Mouse (Mus musculus): ENCODE data around the gene Tfap2a. TPM values are rescaled to one million over a fixed set of nuclear protein-coding genes. Genes with fewer than 3 reads are reported as not detected.

Gene Tfap2a
- total RNA-seq, 2 experiments from 2014 or later: not detected

DNA sequence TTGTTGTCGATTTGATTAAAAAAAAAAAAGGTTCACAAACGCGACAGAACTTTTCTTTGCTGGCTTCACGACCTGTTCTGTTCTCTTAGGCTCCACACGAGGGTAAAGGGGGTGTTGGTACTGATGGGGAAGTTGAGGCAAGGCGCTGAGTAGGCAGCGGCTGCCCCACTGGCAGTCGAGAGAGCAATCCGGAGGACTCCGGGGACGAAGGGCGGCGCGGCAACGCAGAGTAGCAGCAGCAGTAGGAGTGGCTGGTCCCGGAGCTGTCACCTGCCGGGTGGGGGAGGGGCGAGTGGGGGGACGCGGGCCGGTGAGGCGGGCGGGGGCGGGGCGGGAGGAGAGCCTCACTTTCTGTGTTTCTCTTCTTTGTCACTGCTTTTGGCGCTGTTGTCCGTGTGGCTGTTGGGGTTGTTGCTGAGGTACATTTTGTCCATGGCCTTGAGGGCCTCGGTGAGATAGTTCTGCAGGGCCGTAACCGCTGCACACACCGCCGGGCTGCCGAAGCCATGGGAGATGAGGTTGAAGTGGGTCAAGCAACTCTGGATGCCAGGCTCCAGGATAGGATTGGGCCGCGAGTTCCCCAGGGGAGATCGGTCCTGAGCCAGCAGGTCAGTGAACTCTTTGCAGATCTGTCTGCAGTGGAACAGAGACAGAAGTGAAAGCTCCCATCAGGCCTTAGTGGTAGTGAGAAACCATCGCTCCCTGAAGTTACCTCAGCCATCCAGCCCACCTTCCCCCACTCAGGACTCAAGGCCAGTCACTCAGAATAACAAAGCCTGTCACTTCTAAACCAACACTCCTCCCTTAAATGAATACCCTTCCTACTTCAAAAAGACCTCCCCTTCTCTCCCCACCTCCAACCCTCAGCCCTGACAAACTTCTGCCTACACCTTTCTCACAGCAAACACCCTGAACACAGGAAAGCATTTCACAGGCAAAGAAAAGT is 21.1 kb downstream of the Tfap2a start:
- ATAC-seq (replicated peaks; ENCODE audit: low FRiP score, low TSS enrichment, poor library complexity, severe bottlenecking): no peak

- ATAC-seq (replicated peaks; ENCODE audit: low FRiP score, low TSS enrichment, poor library complexity, severe bottlenecking): no peak
These were observed 23.6 kb downstream of the Tfap2a start for GRCm38 (mm10) chr13:40714531-40714930.

DNA sequence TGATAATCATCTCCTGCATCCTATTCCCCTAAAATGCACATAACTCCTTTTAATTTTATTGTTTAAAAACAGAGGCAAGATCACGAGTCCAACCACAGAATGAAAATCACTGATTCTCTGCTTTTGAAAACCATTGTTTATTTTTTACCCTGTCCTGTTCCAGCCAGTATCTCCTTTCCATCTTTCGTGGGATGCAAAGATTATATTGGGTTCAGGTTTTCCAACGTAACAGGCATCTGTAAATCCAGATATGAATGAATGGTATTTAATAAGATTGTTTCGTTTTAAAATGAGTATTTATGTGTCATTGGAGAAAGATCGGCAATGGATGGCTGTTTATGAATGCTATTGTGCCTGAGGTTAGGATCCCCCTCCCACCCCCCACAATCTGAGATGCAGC is 24.5 kb downstream of the Tfap2a start:
- no peak for ATAC-seq (replicated peaks; ENCODE audit: low FRiP score, low TSS enrichment, poor library complexity, severe bottlenecking)

DNA sequence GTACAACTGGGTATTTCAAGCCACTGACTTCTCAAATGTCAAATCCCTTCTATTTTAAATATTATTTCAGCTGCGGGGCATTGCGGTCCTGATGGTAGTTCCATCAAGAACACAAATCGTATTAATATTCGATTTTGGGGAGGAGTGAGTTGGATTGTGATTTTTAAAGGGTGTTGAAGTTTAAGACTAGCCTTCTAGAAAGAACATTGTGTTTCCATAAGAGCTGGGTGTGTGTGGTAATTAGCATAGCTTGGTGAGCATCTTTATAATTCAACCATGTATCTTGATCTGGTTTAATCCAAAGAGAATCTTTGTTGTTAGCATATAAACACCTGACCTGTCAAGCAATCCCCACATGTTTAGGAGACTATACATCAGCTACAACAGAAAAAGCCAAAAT is 24.9 kb downstream of the Tfap2a start:
- no peak for ATAC-seq (replicated peaks; ENCODE audit: low FRiP score, low TSS enrichment, poor library complexity, severe bottlenecking)

DNA sequence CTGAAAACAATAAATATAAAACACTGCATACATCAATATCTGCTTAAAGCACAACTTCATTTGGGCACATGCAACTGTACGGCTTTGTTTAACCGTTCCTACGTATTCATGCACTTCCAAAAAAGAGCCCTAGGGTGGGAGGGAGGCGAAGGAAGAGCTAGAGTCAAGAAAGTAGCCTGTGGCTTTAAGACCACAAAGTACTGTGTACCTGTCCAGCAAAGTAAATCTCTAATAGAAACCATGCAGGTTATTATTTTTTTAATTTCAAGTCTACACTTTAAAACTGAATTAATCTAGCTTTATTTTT is 25.7 kb downstream of the Tfap2a start:
- ATAC-seq (replicated peaks; ENCODE audit: low FRiP score, low TSS enrichment, poor library complexity, severe bottlenecking): no peak

DNA sequence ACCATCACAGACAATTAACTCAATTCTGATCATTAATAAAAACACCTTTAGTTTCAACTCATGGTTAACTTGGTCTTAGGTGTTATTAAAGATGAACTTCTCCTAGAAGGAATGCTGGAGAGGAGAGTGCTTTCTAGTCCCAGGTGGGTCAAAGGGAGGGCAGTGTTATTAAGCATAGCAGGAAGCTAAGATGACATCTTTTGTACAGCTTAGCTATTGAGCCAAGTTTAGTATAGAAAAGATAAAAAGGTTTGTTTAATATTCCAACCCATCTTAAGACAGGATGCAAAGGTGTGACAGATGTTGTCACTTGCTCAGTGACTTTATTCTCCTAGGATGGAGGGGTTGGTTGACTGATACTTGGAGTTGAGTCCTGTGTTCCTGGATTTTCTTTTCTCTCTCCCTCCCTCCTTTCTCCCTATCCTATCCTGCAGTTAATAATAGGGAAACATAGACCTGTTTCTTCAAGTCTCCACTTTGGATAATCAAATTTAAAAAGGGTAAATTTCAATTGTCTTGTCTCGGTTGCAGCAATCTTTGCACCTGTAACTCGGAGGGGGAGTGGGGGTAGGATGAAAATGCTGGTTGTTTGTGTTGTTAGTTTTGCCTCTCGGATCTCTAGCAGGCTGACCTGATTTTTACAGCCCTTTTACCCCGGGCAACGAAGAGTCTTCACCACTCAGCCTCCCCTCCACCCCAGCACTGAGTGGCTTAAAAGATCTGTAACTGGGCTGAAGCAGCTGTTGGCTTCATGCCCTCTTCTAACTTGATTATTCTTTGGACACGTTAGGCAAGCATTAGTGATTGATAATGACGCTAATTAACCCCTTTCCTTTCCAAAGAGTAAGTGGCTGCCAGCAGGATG is 26.3 kb downstream of the Tfap2a start:
- no peak for ATAC-seq (replicated peaks; ENCODE audit: low FRiP score, low TSS enrichment, poor library complexity, severe bottlenecking)

GRCm38 (mm10) chr13:40710062-40710342 is 28.2 kb downstream of the Tfap2a start:
- ATAC-seq (replicated peaks; ENCODE audit: low FRiP score, low TSS enrichment, poor library complexity, severe bottlenecking): no peak

DNA sequence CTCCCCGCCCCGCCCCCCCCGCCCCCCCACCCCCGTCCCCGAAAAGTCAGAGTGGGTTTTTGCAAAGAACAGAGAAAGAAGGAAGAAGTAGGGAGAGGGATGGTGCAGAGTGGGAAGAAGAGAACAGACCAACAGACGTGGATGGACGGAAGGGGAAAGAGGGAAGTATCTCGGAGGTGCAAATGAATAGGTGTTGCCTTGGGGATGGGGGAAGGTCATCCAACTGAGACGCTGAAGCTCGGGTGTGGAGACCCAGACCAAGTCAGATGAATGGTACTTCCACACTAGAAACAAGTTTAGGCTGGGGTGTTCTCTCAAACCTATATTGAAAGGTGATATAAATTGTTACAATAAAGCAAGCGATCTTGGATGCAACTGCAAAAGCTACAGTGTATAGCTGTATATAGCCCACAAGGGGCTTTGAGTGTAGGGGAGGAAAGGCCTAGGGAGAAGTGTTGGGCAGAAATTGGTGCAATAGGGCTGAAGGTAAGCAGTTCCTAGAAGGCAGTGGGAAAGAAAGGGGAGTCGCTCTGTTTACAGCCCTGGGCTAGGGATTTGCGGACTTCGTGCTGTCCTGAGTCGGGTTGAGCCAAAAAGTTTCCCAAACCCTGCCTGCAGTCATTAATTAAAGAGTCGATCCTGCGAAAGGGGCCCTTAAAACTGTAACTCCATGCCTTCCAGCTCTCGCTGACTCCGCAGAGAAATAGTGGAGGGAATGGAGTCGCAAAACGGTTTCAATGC is 28.7 kb downstream of the Tfap2a start:
- ATAC-seq (replicated peaks; ENCODE audit: low FRiP score, low TSS enrichment, poor library complexity, severe bottlenecking): no peak

DNA sequence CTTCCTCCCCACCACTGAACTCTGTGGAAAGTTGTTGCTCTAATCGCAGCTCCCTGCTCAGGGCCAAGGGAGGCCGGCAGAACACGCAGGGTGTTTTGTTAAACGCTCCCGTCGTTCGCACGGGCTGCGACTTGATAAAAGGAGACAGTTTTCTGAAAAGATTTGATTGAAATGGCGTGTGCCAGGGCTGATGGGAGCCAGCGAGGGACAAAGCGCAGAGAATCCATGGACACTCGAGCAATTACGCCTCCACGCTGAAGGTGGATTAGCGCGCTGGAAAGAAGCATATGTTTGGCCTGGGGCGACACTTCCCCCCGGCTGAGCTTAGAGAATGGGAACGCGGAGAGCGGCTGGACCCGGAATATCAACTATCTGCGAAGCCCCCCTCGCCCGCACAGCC is 29.3 kb downstream of the Tfap2a start:
- ATAC-seq (replicated peaks; ENCODE audit: low FRiP score, low TSS enrichment, poor library complexity, severe bottlenecking): no peak

DNA sequence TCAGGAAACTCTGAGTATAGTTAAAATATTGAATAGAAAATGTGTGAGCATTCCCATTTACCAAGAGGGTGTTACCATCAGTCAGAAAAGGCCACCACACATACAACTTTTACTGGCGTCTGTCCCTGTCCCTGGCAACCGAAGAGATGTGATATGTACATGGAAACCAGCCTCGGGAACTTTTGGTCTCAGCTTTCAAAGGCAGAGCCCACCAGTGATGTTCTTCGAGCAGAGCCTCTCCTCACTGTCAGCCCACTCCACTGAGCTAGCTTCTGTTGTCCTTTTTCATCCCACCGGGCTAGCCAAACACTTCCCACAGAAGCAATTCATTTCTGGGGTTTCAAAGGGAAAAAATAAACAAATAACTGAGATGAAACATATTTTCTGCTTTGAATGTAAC is 29.9 kb downstream of the Tfap2a start:
- no peak for ATAC-seq (replicated peaks; ENCODE audit: low FRiP score, low TSS enrichment, poor library complexity, severe bottlenecking)

DNA sequence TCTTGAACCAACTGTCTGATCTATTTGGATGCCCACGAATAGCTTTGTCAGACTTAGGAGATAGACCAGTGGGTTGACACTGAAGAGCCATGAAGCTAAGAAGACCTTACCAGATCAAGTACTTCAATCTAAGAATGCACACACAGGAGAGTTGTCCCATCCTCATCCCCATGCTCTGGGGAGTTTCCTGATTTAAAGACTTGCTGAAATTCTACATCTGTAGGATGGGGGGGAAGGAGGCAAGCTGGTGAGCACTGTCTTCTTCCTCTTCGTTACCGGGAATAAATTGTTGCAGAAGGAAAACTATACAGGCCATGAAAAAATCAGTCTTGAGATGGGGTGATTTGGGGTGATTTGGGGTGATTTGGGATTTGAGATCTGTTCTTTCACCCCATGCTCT is 30.5 kb downstream of the Tfap2a start:
- no peak for ATAC-seq (replicated peaks; ENCODE audit: low FRiP score, low TSS enrichment, poor library complexity, severe bottlenecking)

DNA sequence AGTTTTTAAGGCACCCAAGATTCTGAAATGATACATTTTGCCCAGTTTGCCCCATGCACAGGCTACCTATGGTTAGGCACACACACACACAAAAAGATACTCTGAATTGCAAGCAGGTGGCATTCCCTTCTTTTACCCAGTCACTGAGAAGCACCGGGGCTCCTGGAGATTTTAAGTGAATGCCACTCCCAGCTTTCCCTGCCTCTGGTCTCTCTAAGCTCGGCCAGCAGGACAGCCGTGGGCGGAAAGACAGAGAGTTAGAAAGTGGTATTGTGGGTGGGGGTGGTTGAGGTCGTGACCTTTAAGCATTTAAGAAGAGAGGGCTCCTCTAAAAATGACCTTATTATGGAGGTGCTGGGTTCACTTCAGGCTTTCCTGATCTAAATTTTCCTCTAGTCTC is 31.6 kb downstream of the Tfap2a start:
- ATAC-seq (replicated peaks; ENCODE audit: low FRiP score, low TSS enrichment, poor library complexity, severe bottlenecking): no peak

GRCm38 (mm10) chr13:40705821-40706425 is 32.3 kb downstream of the Tfap2a start:
- ATAC-seq (replicated peaks; ENCODE audit: low FRiP score, low TSS enrichment, poor library complexity, severe bottlenecking): no peak

DNA sequence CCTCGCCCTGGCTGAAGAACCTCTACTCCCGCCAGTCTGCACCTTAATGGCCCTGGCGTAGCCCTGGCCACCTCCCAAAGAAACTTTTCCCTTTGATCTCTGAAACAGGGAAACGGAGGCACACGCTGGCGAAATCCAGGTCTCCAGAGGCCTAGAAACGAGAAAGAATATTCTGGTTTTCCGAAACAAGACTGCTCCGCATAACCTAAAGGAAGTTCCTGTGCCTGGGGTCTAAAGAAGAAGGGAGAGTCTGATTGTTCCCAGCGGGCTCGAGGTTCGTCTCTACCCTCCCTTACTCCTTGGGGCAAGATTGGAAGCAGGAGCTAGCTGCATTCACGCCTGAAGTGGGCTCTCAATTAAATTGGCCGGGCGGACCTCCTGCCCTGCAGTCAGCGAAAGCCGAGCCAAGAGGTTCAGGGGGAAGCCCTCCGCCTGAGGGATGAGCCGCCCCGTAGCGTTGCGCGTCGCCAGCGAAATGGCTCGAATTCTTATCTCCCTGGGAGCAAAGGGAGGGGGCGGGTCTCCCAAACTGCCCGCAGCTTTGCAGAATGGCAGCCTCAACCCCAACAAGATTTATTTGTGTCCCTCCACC is 33.2 kb downstream of the Tfap2a start:
- ATAC-seq (replicated peaks; ENCODE audit: low FRiP score, low TSS enrichment, poor library complexity, severe bottlenecking): no peak

DNA sequence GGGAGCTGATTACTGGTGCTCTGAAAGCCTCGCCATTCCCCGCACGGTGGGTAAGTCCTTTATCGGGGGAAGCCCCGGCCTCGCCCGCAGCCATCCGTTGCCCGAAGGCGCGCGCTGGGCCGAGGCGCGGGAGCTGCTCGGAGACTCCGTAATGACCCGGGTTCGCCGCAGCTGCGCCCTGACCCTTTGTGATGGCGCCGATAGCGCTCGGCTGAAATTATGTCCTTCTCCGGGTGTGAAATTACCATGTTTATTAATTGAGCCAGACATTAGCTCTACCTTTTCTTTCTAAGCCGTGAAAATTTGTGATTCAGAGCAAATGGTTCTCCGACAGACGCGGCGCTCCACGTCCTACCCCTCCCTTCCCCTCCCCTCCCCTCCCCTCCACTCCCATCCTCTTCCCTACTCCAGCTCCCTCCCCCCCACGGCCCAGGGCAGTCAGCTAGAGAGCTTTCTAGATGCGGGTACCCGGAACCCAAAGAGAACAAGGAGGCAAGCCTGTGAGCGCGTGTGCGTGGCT is 34.1 kb downstream of the Tfap2a start:
- no peak for ATAC-seq (replicated peaks; ENCODE audit: low FRiP score, low TSS enrichment, poor library complexity, severe bottlenecking)

GRCm38 (mm10) chr13:40703123-40703797 is 34.9 kb downstream of the Tfap2a start:
- ATAC-seq (replicated peaks; ENCODE audit: low FRiP score, low TSS enrichment, poor library complexity, severe bottlenecking): no peak

GRCm38 (mm10) chr13:40702361-40703122 is 35.6 kb downstream of the Tfap2a start:
- ATAC-seq (replicated peaks; ENCODE audit: low FRiP score, low TSS enrichment, poor library complexity, severe bottlenecking): no peak

DNA sequence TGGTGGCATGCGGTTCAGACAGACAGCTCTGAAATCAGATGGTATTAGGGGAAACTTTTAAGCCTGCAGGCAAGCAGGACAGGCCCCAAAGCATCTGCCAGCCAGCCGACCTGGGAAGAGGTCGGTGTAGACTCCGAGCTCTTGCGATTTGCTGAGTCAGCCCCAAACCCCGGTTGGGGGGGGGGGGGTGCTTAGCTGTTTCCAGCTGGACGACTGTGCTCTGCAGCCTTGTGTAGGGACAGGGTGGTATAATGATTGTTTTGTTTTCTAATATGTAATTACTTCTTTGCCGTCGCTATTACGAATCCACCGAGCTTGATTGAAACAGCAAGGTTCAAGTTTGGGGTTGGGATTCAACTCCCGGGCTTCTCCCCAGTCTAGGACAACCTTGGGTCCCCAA is 36.5 kb downstream of the Tfap2a start:
- no peak for ATAC-seq (replicated peaks; ENCODE audit: low FRiP score, low TSS enrichment, poor library complexity, severe bottlenecking)

All from megakaryocyte-erythroid progenitor cell, adult 5-6 weeks (primary cell).